24 mouse cellular contexts compared by ENCODE assay signal in the genomic region with DNA sequence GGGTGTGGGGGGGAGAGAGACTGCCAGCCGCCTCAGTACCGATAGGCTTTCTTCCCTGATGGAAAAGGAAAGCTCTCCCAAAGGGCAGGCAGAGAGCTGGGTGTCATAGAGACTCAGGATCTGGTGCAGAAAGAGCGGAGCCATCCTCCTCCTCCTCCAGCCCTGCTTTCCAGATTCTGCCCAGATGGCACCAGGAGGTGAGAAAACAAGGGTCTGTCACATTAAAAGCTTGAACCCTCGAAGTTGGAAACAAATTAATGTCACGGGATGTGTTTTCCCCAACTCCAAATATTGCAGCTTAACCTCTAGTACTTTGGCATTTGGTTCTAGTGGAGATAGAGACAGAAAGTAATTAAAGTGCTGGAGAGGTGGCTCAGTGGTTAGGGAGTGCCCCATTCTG.
DNase-seq lines count a peak whose midpoint lies in the region; ATAC-seq and TF ChIP-seq lines count a peak whose summit lies in the region.
"Had no signal": no experiment of that assay in that cellular context is flagged by ENCODE, and none has a peak within 500 bp of the region (broad histone marks: within the 10 kb centered on the region; RNA-seq: fewer than 3 reads in every experiment).

No protein-coding gene starts in this region.

- 56% methylated on average over 5 of the region's 5 CpGs for WGBS in forebrain, postnatal 0 days
- WGBS in forebrain, embryonic 12.5 days: 85% methylated on average over 5 of the region's 5 CpGs

- peak; percentile 38 for DNase-seq in forebrain, postnatal 0 days
- DNase-seq in layer of hippocampus, adult 11-12 months (ENCODE audit: low spot score): peak; percentile 25
- no peak for DNase-seq in layer of hippocampus, postnatal 36 days
- DNase-seq in brain, adult 2 months (ENCODE audit: low read depth, low spot score): peak; percentile 41
- DNase-seq in brain, embryonic 14.5 days (ENCODE audit: low read depth): peak; percentile 54
- DNase-seq: adrenal gland, adult 2 months; adrenal gland, postnatal 14 days; cerebellum, adult 18-20 months; cerebellum, adult 9-10 months; cerebellum, postnatal 25 days; gastrocnemius, adult 2 months; gastrocnemius, postnatal 14 days; heart, adult 11 months; kidney, adult 11 months had no signal

- no peak overlapping the region for H3K4me2 ChIP-seq in forebrain, postnatal 0 days (ENCODE audit: low read depth)
- no peak overlapping the region for H3K4me2 ChIP-seq in forebrain, embryonic 12.5 days
- H3K4me2 ChIP-seq: embryonic facial prominence, embryonic 12.5 days; embryonic facial prominence, embryonic 15.5 days; forebrain, embryonic 15.5 days; heart, embryonic 13.5 days; hindbrain, embryonic 13.5 days; intestine, embryonic 15.5 days had no signal

- H3K4me3 ChIP-seq in forebrain, postnatal 0 days (ENCODE audit: low read depth, low read length): no peak overlapping the region
- H3K4me3 ChIP-seq in forebrain, embryonic 12.5 days (replicated peaks): no peak overlapping the region
- H3K4me3 ChIP-seq: embryonic facial prominence, embryonic 12.5 days; embryonic facial prominence, embryonic 15.5 days; forebrain, embryonic 15.5 days; gastrocnemius, adult 2 months; heart, embryonic 13.5 days; hindbrain, embryonic 10.5 days; hindbrain, embryonic 13.5 days; intestine, embryonic 15.5 days had no signal

- H3K27me3 ChIP-seq in forebrain, postnatal 0 days (ENCODE audit: insufficient read depth, low read length): no peaks in the 10 kb centered on the region
- H3K27me3 ChIP-seq in forebrain, embryonic 12.5 days: no peaks in the 10 kb centered on the region
- H3K27me3 ChIP-seq: embryonic facial prominence, embryonic 12.5 days; embryonic facial prominence, embryonic 15.5 days; forebrain, embryonic 15.5 days; heart, embryonic 13.5 days; hindbrain, embryonic 13.5 days; intestine, embryonic 15.5 days had no signal

- H3K4me1 ChIP-seq in forebrain, postnatal 0 days (ENCODE audit: insufficient read depth): no peaks in the 10 kb centered on the region; the same call in 1 of the 2 replicates
- H3K4me1 ChIP-seq in forebrain, embryonic 12.5 days: peaks cover 10% of the 10 kb centered on the region; the same call in 1 of the 2 replicates
- H3K4me1 ChIP-seq: embryonic facial prominence, embryonic 12.5 days; embryonic facial prominence, embryonic 15.5 days; intestine, embryonic 15.5 days had no signal

- no peak for TF ChIP-seq CTCF in forebrain, postnatal 0 days (IDR thresholded peaks at IDR 0.05; ENCODE audit: low read depth)
- TF ChIP-seq CTCF in brain, embryonic 14.5 days (IDR thresholded peaks at IDR 0.05; ENCODE audit: borderline replicate concordance, extremely low read depth, insufficient read depth, insufficient read length): no peak

- H3K36me3 ChIP-seq in forebrain, postnatal 0 days (ENCODE audit: insufficient read depth): no peaks in the 10 kb centered on the region
- no peaks in the 10 kb centered on the region for H3K36me3 ChIP-seq in forebrain, embryonic 12.5 days (replicated peaks)
- H3K36me3 ChIP-seq: embryonic facial prominence, embryonic 12.5 days; embryonic facial prominence, embryonic 15.5 days; forebrain, embryonic 15.5 days; hindbrain, embryonic 10.5 days; hindbrain, embryonic 13.5 days; intestine, embryonic 15.5 days had no signal

- no peak overlapping the region for H3K27ac ChIP-seq in forebrain, postnatal 0 days (ENCODE audit: low read depth, low read length)
- no peak overlapping the region for H3K27ac ChIP-seq in forebrain, embryonic 12.5 days
- H3K27ac ChIP-seq: embryonic facial prominence, embryonic 12.5 days; embryonic facial prominence, embryonic 15.5 days; gastrocnemius, adult 2 months; heart, embryonic 13.5 days; hindbrain, embryonic 10.5 days; hindbrain, embryonic 13.5 days; intestine, embryonic 15.5 days had no signal

- no peak overlapping the region for H3K9ac ChIP-seq in forebrain, postnatal 0 days
- H3K9ac ChIP-seq in forebrain, embryonic 12.5 days: no peak overlapping the region
- H3K9ac ChIP-seq: embryonic facial prominence, embryonic 12.5 days; embryonic facial prominence, embryonic 15.5 days; forebrain, embryonic 15.5 days; heart, embryonic 13.5 days; hindbrain, embryonic 13.5 days; intestine, embryonic 15.5 days had no signal

- no peak for TF ChIP-seq POLR2A in brain, embryonic 14.5 days (IDR thresholded peaks at IDR 0.05; ENCODE audit: borderline replicate concordance, extremely low read depth, insufficient read depth, insufficient read length, poor library complexity, severe bottlenecking)

- peak; percentile 70 for ATAC-seq in forebrain, postnatal 0 days
- ATAC-seq in forebrain, embryonic 12.5 days (ENCODE audit: low FRiP score): no peak
- ATAC-seq: CD4-positive, CD25-positive, alpha-beta regulatory T cell, adult 4 months; forebrain, embryonic 15.5 days; hindbrain, embryonic 16.5 days; intestine, embryonic 15.5 days had no signal

- H3K9me3 ChIP-seq in forebrain, postnatal 0 days (ENCODE audit: low read length): no peaks in the 10 kb centered on the region
- no peaks in the 10 kb centered on the region for H3K9me3 ChIP-seq in forebrain, embryonic 12.5 days
- H3K9me3 ChIP-seq: embryonic facial prominence, embryonic 12.5 days; embryonic facial prominence, embryonic 15.5 days; forebrain, embryonic 15.5 days; heart, embryonic 13.5 days; hindbrain, embryonic 10.5 days; hindbrain, embryonic 13.5 days; intestine, embryonic 15.5 days had no signal

Comparison
In these comparisons a context has a peak if more than half of its experiments do, and no peak if none do; other contexts are left out.
1. DNase-seq: peak in forebrain, postnatal 0 days (single experiment), layer of hippocampus, adult 11-12 months (single experiment), brain, adult 2 months (single experiment) and brain, embryonic 14.5 days (single experiment); none in layer of hippocampus, postnatal 36 days (0 of 2).